Mouse (Mus musculus) hindbrain, embryonic 13.5 days (tissue): ENCODE measurements at regions not wholly inside any gene's neighbourhood (a gene's known extent, or its start where the extent isn't known, plus 50 kb on each side); places are given as distances from the start of the nearest gene placed in this dataset.
A peak's percentile ranks its signal among the peaks of the same experiment; 100 is the strongest.

ENCODE experiments used
- ATAC-seq: fragments of 200-750 bp; cut with Nextera tagmentation; 2 replicates; pipeline ENCODE4 v1.8.0; 2017; ENCODE audit warnings: moderate TSS enrichment; ENCODE audit not compliant: low FRiP score
- H3K27ac ChIP-seq: fragments of 300-500 bp; sonication (generic); 2 replicates; pipeline ENCODE4 v1.5.1; 2015; ENCODE audit warnings: inconsistent platforms, mild to moderate bottlenecking, moderate library complexity
- H3K27me3 ChIP-seq: fragments of 300-500 bp; sonication (generic); 2 replicates; pipeline ENCODE4 v1.6.1; 2015; ENCODE audit warnings: mild to moderate bottlenecking, inconsistent platforms
- H3K36me3 ChIP-seq: fragments of 300-500 bp; sonication (generic); 2 replicates; pipeline ENCODE4 v1.6.1; 2015; ENCODE audit warnings: mild to moderate bottlenecking, inconsistent platforms
- H3K4me1 ChIP-seq: fragments of 300-500 bp; sonication (generic); replicated peaks from 2 replicates; pipeline ENCODE4 v1.6.1; 2015; ENCODE audit warnings: inconsistent platforms
- H3K4me2 ChIP-seq: fragments of 300-500 bp; sonication (generic); 2 replicates; pipeline ENCODE4 v1.6.1; 2015; ENCODE audit warnings: inconsistent platforms, mild to moderate bottlenecking, moderate library complexity
- H3K4me3 ChIP-seq: fragments of 300-500 bp; sonication (generic); 2 replicates; pipeline ENCODE4 v1.5.1; 2015; ENCODE audit warnings: mild to moderate bottlenecking, inconsistent platforms
- H3K9ac ChIP-seq: fragments of 300-500 bp; sonication (generic); 2 replicates; pipeline ENCODE4 v1.6.1; 2015; ENCODE audit warnings: mild to moderate bottlenecking, inconsistent platforms
- H3K9me3 ChIP-seq: fragments of 300-500 bp; sonication (generic); 2 replicates; pipeline ENCODE4 v1.6.1; 2016; ENCODE audit warnings: inconsistent platforms
- WGBS: fragments of 180-500 bp; shearing (Covaris S2); methylation state at CpG from one replicate; pipeline ENCODE4 v1.1.7; 2015; 5-methylcytosine and 5-hydroxymethylcytosine counted together

DNA sequence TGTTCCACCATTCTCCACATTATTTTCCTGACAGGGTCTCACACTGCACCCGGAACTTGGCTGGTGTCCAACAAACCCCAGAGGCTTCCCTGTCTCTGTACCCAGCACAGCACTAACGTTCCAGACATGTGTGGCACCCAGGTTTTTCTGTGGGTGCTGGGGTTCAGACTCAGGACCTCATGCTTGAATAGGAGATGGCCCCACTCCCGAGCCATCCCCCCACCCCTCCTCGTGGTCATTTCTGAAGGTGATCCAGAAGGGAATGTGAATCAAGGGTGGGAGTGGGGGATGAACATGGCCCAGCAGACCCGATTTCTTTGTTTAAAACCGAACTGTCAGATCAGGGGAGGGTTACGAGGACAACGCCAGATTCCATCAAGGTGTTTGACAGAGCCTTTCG lies 245.6 kb downstream of the Tbc1d1 start:
- no peak for ATAC-seq
- Histone ChIP-seq H3K27ac (no peak overlapping the region), H3K9me3 (0 out of 2 replicates have a peak, but pooled peaks cover 5% of the 10 kb centered on the region), H3K9ac (no peak overlapping the region), H3K27me3 (no peaks in the 10 kb centered on the region), H3K36me3 (no peaks in the 10 kb centered on the region), H3K4me3 (no peak overlapping the region), H3K4me1 (no peaks in the 10 kb centered on the region), H3K4me2 (no peak overlapping the region)
- 65% methylated on average over 9 of the region's 9 CpGs for WGBS

DNA sequence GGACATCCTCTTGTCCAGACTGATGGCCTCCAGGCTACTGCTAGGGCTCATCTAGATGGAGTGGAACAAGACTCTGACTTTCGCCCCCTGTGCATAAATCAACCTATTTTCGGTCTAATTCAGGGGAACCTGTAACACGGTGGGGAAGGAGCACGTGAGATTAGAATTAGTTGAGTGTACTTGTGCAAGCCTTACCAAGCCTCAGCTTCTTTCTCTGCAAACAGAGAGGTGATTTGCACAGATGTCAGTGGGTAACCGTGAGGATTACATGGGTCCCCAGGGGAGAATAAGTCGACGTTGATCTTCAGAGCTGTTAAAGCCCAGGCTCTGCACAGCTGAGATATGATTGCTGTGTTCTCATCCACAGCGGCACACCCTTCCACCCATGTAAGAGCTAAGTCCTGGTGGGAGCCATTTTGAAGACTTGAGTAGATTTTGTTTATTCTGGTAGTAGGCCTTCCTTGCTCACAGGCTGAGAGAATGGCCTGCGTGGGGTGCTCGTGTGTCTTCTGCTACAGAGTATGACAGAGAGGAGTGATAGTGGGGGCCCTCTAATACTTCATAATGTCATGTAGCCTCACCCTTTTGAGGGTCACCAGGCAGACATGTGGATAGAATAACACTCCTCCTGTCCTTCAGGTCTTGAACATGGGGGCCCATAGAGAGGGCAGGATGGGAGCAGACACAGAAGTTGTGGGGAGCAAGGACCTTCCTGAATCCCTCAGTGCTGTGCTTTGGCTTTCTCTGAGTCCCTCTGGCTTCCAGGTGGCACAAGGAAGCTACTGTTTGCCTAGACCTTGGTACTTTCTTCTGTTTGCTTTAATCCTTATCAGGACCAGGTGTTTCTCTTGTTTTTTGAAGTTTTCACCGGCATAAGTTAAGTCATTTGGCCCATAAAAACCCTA lies 247.2 kb downstream of the Tbc1d1 start:
- ATAC-seq = no peak

DNA sequence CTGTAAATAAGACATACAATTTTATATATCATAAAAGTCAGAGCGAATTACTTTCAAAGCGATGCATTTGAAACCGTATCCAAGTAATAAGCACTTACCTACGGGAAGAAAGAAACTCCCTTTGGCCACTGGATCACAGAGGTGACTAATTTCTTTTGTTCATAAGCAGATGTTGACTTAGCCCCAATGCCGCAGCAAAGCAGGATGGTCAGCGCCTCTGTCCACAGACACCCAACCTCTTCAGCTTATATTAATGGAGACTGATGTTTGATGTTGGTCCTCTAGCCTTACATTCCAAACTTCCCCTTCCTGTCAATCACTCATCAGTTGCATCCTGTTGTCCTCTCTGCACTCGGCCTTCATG lies 247.9 kb downstream of the Tbc1d1 start:
- H3K4me1 ChIP-seq = no peaks in the 10 kb centered on the region
- no peak overlapping the region for H3K4me3 ChIP-seq
- 89% methylated on average over 7 of the region's 7 CpGs for WGBS
- H3K9ac ChIP-seq = no peak overlapping the region
- no peak overlapping the region for H3K27ac ChIP-seq
- H3K9me3 ChIP-seq = 0 out of 2 replicates have a peak, but pooled peaks cover 5% of the 10 kb centered on the region
- H3K27me3 ChIP-seq = no peaks in the 10 kb centered on the region
- no peaks in the 10 kb centered on the region for H3K36me3 ChIP-seq
- ATAC-seq = no peak
- no peak overlapping the region for H3K4me2 ChIP-seq

More for the DNA sequence above, 247.2 kb downstream of the Tbc1d1 start:
- 83% methylated on average over 11 of the region's 11 CpGs for WGBS
- H3K9me3 ChIP-seq = 0 out of 2 replicates have a peak, but pooled peaks cover 5% of the 10 kb centered on the region
- no peaks in the 10 kb centered on the region for H3K27me3 ChIP-seq
- H3K9ac ChIP-seq = no peak overlapping the region
- H3K4me1 ChIP-seq = no peaks in the 10 kb centered on the region
- H3K27ac ChIP-seq = no peak overlapping the region
- H3K36me3 ChIP-seq = no peaks in the 10 kb centered on the region
- no peak overlapping the region for H3K4me2 ChIP-seq
- H3K4me3 ChIP-seq = no peak overlapping the region

GRCm38 (mm10) chr5:64404512-64404911 lies 248.4 kb downstream of the Tbc1d1 start:
- Histone ChIP-seq H3K36me3 (no peaks in the 10 kb centered on the region), H3K27me3 (no peaks in the 10 kb centered on the region), H3K4me2 (no peak overlapping the region), H3K4me3 (no peak overlapping the region), H3K4me1 (no peaks in the 10 kb centered on the region), H3K9ac (no peak overlapping the region), H3K9me3 (0 out of 2 replicates have a peak, but pooled peaks cover 5% of the 10 kb centered on the region), H3K27ac (no peak overlapping the region)
- no peak for ATAC-seq
- 97% methylated on average over 5 of the region's 5 CpGs for WGBS

- Histone ChIP-seq H3K4me3 (no peak overlapping the region), H3K4me1 (no peaks in the 10 kb centered on the region), H3K4me2 (no peak overlapping the region), H3K36me3 (no peaks in the 10 kb centered on the region), H3K27me3 (no peaks in the 10 kb centered on the region), H3K9ac (no peak overlapping the region), H3K9me3 (0 out of 2 replicates have a peak, but pooled peaks cover 5% of the 10 kb centered on the region), H3K27ac (no peak overlapping the region)
- ATAC-seq = no peak
- 78% methylated on average over 3 of the region's 3 CpGs for WGBS
Observed at GRCm38 (mm10) chr5:64408938-64409337, 252.8 kb downstream of the Tbc1d1 start.

- H3K4me1 ChIP-seq = no peaks in the 10 kb centered on the region
- H3K27ac ChIP-seq = no peak overlapping the region
- no peak overlapping the region for H3K4me3 ChIP-seq
- no peak overlapping the region for H3K9ac ChIP-seq
- H3K36me3 ChIP-seq = no peaks in the 10 kb centered on the region
- no peaks in the 10 kb centered on the region for H3K27me3 ChIP-seq
- WGBS = 71% methylated on average over 7 of the region's 7 CpGs
- no peak for ATAC-seq
- no peak overlapping the region for H3K4me2 ChIP-seq
- 0 out of 2 replicates have a peak, but pooled peaks cover 5% of the 10 kb centered on the region for H3K9me3 ChIP-seq
Observed at GRCm38 (mm10) chr5:64410621-64411020, 254.5 kb downstream of the Tbc1d1 start.

GRCm38 (mm10) chr5:64414519-64414918 lies 258.4 kb downstream of the Tbc1d1 start:
- H3K4me1 ChIP-seq = no peaks in the 10 kb centered on the region
- WGBS = 85% methylated on average over 5 of the region's 5 CpGs
- H3K9me3 ChIP-seq = no peaks in the 10 kb centered on the region
- no peak overlapping the region for H3K4me3 ChIP-seq
- no peaks in the 10 kb centered on the region for H3K27me3 ChIP-seq
- ATAC-seq = no peak
- no peak overlapping the region for H3K4me2 ChIP-seq
- no peak overlapping the region for H3K9ac ChIP-seq
- H3K36me3 ChIP-seq = no peaks in the 10 kb centered on the region
- no peak overlapping the region for H3K27ac ChIP-seq

GRCm38 (mm10) chr5:64419395-64419794 lies 263.3 kb downstream of the Tbc1d1 start:
- no peak for ATAC-seq
- H3K9me3 ChIP-seq = peaks cover 6% of the 10 kb centered on the region
- H3K4me2 ChIP-seq = no peak overlapping the region
- 87% methylated on average over 1 of the region's 1 CpGs for WGBS
- peaks cover 11% of the 10 kb centered on the region for H3K27me3 ChIP-seq
- H3K9ac ChIP-seq = no peak overlapping the region
- H3K4me1 ChIP-seq = peaks cover 9% of the 10 kb centered on the region; the same call in 1 of the 2 replicates
- H3K27ac ChIP-seq = no peak overlapping the region
- H3K36me3 ChIP-seq = no peaks in the 10 kb centered on the region; the same call in 1 of the 2 replicates
- H3K4me3 ChIP-seq = no peak overlapping the region

- Histone ChIP-seq H3K36me3 (no peaks in the 10 kb centered on the region; the same call in 1 of the 2 replicates), H3K4me2 (no peak overlapping the region), H3K9ac (no peak overlapping the region), H3K4me3 (no peak overlapping the region), H3K4me1 (peaks cover 9% of the 10 kb centered on the region; the same call in 1 of the 2 replicates), H3K27ac (peak overlapping the region; percentile 20; the same call in 1 of the 2 replicates), H3K9me3 (peaks cover 13% of the 10 kb centered on the region), H3K27me3 (peaks cover 12% of the 10 kb centered on the region)
- 28% methylated on average over 13 of the region's 13 CpGs for WGBS
- peak; percentile 54; the same call in 1 of the 2 replicates for ATAC-seq
Observed at GRCm38 (mm10) chr5:64422787-64423587, 266.9 kb downstream of the Tbc1d1 start.

GRCm38 (mm10) chr5:64428822-64429221 lies 272.7 kb downstream of the Tbc1d1 start:
- H3K27ac ChIP-seq = no peak overlapping the region
- WGBS = 92% methylated on average over 8 of the region's 8 CpGs
- no peaks in the 10 kb centered on the region for H3K36me3 ChIP-seq

GRCm38 (mm10) chr5:64430501-64430900 lies 274.4 kb downstream of the Tbc1d1 start:
- no peaks in the 10 kb centered on the region for H3K4me1 ChIP-seq
- H3K27me3 ChIP-seq = peaks cover 6% of the 10 kb centered on the region; the same call in 1 of the 2 replicates
- H3K4me3 ChIP-seq = no peak overlapping the region
- no peak overlapping the region for H3K4me2 ChIP-seq
- no peak overlapping the region for H3K9ac ChIP-seq
- H3K27ac ChIP-seq = no peak overlapping the region
- peaks cover 3% of the 10 kb centered on the region; the same call in 1 of the 2 replicates for H3K9me3 ChIP-seq
- no peaks in the 10 kb centered on the region for H3K36me3 ChIP-seq
- 88% methylated on average over 3 of the region's 3 CpGs for WGBS
- no peak for ATAC-seq

More at GRCm38 (mm10) chr5:64428822-64429221, 272.7 kb downstream of the Tbc1d1 start:
- peaks cover 13% of the 10 kb centered on the region for H3K27me3 ChIP-seq
- no peak overlapping the region for H3K4me2 ChIP-seq
- ATAC-seq = no peak
- H3K4me3 ChIP-seq = no peak overlapping the region
- peaks cover 7% of the 10 kb centered on the region; the same call in 1 of the 2 replicates for H3K9me3 ChIP-seq
- no peak overlapping the region for H3K9ac ChIP-seq
- no peaks in the 10 kb centered on the region for H3K4me1 ChIP-seq

GRCm38 (mm10) chr5:64431624-64432023 lies 275.5 kb downstream of the Tbc1d1 start:
- ATAC-seq = no peak
- Histone ChIP-seq H3K27me3 (peaks cover 6% of the 10 kb centered on the region; the same call in 1 of the 2 replicates), H3K4me1 (no peaks in the 10 kb centered on the region), H3K9ac (no peak overlapping the region), H3K36me3 (no peaks in the 10 kb centered on the region), H3K27ac (no peak overlapping the region), H3K4me2 (no peak overlapping the region), H3K9me3 (no peaks in the 10 kb centered on the region), H3K4me3 (no peak overlapping the region)
- 93% methylated on average over 6 of the region's 6 CpGs for WGBS
